Mouse (Mus musculus) kidney, postnatal 0 days (tissue): ENCODE results near the gene Ddx3y. TPM values are rescaled to one million over a fixed set of nuclear protein-coding genes. Genes with fewer than 3 reads are reported as not detected.

Experiments used
- ATAC-seq: fragments of 200-750 bp; cut with Nextera tagmentation; replicated peaks from 2 replicates; pipeline ENCODE4 v1.8.0; 2017; ENCODE audit warnings: low read depth, moderate number of reproducible peaks, moderate TSS enrichment, moderate library complexity; ENCODE audit not compliant: low FRiP score
- DNase-seq: peaks from one replicate; pipeline ENCODE4 v3.0.0-alpha.2; 2016; ENCODE audit warnings: low spot score
- H3K27ac ChIP-seq: fragments of 300-500 bp; sonication (generic); 2 replicates; pipeline ENCODE4 v1.5.1; 2014; ENCODE audit warnings: mild to moderate bottlenecking
- H3K27me3 ChIP-seq: fragments of 300-500 bp; sonication (generic); 2 replicates; pipeline ENCODE4 v1.6.1; 2014; ENCODE audit warnings: low read length, mixed read lengths; ENCODE audit not compliant: insufficient read depth
- H3K36me3 ChIP-seq: fragments of 300-500 bp; sonication (generic); 2 replicates; pipeline ENCODE4 v1.6.1; 2014; ENCODE audit warnings: low read length, mixed read lengths; ENCODE audit not compliant: insufficient read depth
- H3K4me1 ChIP-seq: fragments of 300-500 bp; sonication (generic); replicated peaks from 2 replicates; pipeline ENCODE4 v1.6.1; 2014; ENCODE audit warnings: antibody characterized with exemption, low read length, mixed read lengths; ENCODE audit not compliant: insufficient read depth
- H3K4me2 ChIP-seq: fragments of 300-500 bp; sonication (generic); 2 replicates; pipeline ENCODE4 v1.6.1; 2014; ENCODE audit warnings: mild to moderate bottlenecking, low read length, moderate library complexity, mixed read lengths
- H3K4me3 ChIP-seq: fragments of 300-500 bp; sonication (generic); replicated peaks from 2 replicates; pipeline ENCODE4 v1.5.1; 2014; ENCODE audit warnings: low read depth, low read length
- H3K9ac ChIP-seq: fragments of 300-500 bp; sonication (generic); 2 replicates; pipeline ENCODE4 v1.6.1; 2014; ENCODE audit warnings: low read depth, low read length
- H3K9me3 ChIP-seq: fragments of 300-500 bp; sonication (generic); replicated peaks from 2 replicates; pipeline ENCODE4 v1.6.1; 2016; ENCODE audit warnings: low read length, inconsistent platforms, mixed read lengths
- CTCF ChIP-seq: IDR thresholded peaks from 2 replicates; pipeline ENCODE4 v1.5.1; 2016; ENCODE audit warnings: antibody characterized with exemption, low read depth, mild to moderate bottlenecking, moderate library complexity
- WGBS: fragments of 180-500 bp; shearing (Covaris S2); extraction: QIAGEN DNeasy Blood & Tissue Kit; methylation state at CpG from one replicate; pipeline ENCODE4 v1.1.7; 2014; 5-methylcytosine and 5-hydroxymethylcytosine counted together
- polyA plus RNA-seq: library from polyadenylated mRNA; unstranded; fragments of >200 nt; fragmentation: Nextera tagmentation; extraction: Ambion mirVana; gene quantifications from 2 replicates; pipeline ENCODE4 v1.2.1, GENCODE M21; 2015

Ddx3y gene
- 33.7 and 36.9 TPM in 2 replicates for polyA plus RNA-seq

DNA sequence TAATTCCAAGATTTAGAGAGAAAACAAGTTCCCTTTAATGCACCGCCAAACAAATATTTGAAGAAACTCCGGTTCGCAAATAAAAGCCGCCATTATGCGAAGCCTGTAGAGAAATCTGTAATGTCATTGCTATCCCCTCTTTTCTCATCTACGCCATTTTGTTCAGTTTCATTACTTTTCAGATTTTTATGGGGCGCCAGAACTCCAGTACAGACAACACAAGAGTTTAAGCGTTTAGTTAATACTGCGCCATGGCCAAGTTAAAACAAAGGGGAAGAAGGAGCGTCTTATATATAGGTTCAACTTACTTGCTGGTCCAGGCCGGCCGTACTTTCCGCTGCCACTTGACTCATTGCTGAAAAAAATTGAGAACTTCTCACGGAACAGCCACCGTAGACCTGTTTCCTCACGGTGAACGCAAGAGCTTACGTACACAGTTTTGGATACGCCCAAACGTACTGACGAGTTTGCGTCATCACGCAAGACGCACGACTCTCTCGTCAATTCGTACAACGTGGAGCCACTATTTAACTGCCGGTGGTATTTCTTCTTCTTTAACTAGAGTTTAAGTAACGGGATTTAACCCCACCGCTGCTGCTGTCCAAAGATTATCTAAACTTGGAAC is at the start of gene Ddx3y:
Ddx3y (minus strand) TSS at position 459 of the 625 bp plus-strand sequence.
- WGBS: 4% methylated on average over 22 of the region's 31 CpGs
- DNase-seq (peak; percentile 82), ATAC-seq (peak; percentile 91)
- Histone ChIP-seq H3K27ac (peak within 1 kb of the TSS; percentile 79), H3K9ac (peak within 1 kb of the TSS; percentile 46; the same call in 1 of the 2 replicates), H3K36me3 (no peaks in the 10 kb centered on the region), H3K9me3 (no peaks in the 10 kb centered on the region), H3K27me3 (no peaks in the 10 kb centered on the region), H3K4me3 (peak within 1 kb of the TSS; percentile 38), H3K4me1 (no peaks in the 10 kb centered on the region), H3K4me2 (peak within 1 kb of the TSS; percentile 23; the same call in 1 of the 2 replicates)
- TF ChIP-seq CTCF: no peak

DNA sequence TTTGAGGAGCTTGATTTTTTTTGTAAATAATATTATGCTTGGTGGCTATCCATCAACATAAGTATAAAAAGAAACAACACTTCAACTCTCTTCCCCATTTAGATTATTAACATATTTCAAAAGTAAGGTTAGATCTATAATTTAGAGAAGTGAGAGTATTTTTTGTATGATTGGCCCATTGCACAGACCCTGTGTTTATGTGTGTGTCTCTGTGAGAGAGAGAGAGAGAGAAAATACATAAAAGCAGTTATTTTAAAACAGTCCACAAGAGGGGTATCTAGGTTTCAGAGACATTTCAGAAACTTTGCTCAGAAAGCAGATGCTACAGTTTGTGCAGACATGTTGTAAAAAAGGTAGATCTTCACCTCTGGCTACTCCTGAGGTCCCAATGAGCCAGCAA is 7.3 kb upstream of the Ddx3y start:
- ATAC-seq (no peak), DNase-seq (no peak)
- H3K9me3 ChIP-seq: no peaks in the 10 kb centered on the region
- no peak overlapping the region for H3K4me3 ChIP-seq
- no peaks in the 10 kb centered on the region for H3K4me1 ChIP-seq
- H3K36me3 ChIP-seq: no peaks in the 10 kb centered on the region
- no peak overlapping the region for H3K27ac ChIP-seq
- no peaks in the 10 kb centered on the region for H3K27me3 ChIP-seq
- no peak overlapping the region for H3K9ac ChIP-seq
- no peak overlapping the region for H3K4me2 ChIP-seq
- TF ChIP-seq CTCF: no peak

DNA sequence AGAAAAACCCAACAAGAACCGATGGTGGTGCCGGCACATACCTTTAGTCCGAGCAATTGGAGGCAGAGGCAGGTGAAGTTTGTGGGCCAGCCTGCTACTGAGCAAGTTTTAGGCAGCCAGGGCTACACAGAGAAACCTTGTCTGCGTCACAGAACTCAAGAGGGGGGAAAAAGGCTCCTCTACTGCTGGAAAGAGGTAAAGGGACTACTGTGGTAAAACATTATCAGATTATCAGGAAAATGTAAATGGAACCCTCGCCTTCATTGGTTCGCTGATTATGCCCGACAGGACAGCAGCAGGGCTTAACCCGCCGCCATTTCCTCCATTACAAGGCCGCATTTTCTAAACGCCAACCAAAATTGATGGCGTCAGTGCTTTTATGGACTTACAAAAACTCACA is 694 bp downstream of the Ddx3y start:
- no peaks in the 10 kb centered on the region for H3K4me1 ChIP-seq
- peak; percentile 36 for DNase-seq
- H3K4me2 ChIP-seq: peak overlapping the region; percentile 23; the same call in 1 of the 2 replicates
- H3K36me3 ChIP-seq: no peaks in the 10 kb centered on the region
- ATAC-seq: no peak
- peak overlapping the region; percentile 46; the same call in 1 of the 2 replicates for H3K9ac ChIP-seq
- WGBS: 13% methylated on average over 3 of the region's 12 CpGs
- no peaks in the 10 kb centered on the region for H3K9me3 ChIP-seq
- TF ChIP-seq CTCF: no peak
- peak overlapping the region; percentile 79 for H3K27ac ChIP-seq
- peak overlapping the region; percentile 38 for H3K4me3 ChIP-seq
- no peaks in the 10 kb centered on the region for H3K27me3 ChIP-seq

DNA sequence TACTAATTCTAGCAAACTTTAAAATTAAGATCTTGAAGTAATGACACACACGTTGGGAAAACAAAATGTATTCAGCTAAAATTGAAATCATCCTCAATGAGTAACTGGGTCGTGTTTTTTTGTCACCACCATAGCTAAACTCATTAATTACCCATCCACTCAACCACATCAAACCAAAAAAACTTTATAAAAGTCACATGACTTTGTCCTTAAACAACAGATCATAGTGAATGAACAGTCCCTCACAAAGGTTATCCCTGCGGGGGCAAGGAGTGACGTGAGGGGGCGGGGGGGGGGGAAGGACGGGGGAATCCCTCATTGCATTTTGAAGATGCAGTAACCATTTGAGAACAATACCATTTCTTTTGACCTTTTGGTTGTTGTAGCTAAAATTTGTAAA is 40.3 kb downstream of the Ddx3y start:
- Histone ChIP-seq H3K36me3 (no peaks in the 10 kb centered on the region), H3K9ac (no peak overlapping the region), H3K4me3 (no peak overlapping the region), H3K9me3 (no peaks in the 10 kb centered on the region), H3K27ac (no peak overlapping the region), H3K4me1 (no peaks in the 10 kb centered on the region), H3K4me2 (peak overlapping the region; percentile 23; the same call in 1 of the 2 replicates), H3K27me3 (no peaks in the 10 kb centered on the region)
- no peak for TF ChIP-seq CTCF
- DNase-seq: no peak
- ATAC-seq: no peak
- no CpG with 5 or more reads among the region's 6 CpGs for WGBS

DNA sequence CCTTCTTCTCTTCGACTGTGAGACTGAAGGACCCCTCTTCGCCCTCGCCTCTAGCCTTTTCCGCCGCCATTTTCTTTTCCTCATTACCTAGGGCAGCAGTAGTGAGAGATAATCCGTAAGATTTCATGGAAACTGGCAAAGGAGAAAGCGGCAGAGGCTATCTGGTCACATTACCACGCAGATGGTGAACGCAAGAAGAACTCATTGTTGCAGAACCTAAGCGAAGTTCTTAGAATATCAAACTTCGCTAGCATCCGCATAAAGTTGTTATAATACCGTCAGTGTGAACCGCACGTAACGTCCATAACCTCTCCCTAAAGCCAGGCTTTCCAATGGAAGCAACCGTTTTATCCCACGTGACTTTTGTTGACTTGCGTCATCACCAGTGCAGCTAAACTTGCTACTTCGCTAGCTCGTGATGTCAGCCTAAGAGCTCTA is 41.0 kb downstream of the Ddx3y start, which contains the start of gene Uty:
Uty (minus strand) TSS at position 334 of the 438 bp plus-strand sequence.
- peak within 1 kb of the TSS; percentile 37 for H3K4me3 ChIP-seq
- peak within 1 kb of the TSS; percentile 76 for H3K27ac ChIP-seq
- no peak for TF ChIP-seq CTCF
- peak; percentile 76 for ATAC-seq
- no peaks in the 10 kb centered on the region for H3K9me3 ChIP-seq
- WGBS: 0% methylated on average over 5 of the region's 21 CpGs
- H3K36me3 ChIP-seq: no peaks in the 10 kb centered on the region
- no peaks in the 10 kb centered on the region for H3K4me1 ChIP-seq
- H3K27me3 ChIP-seq: no peaks in the 10 kb centered on the region
- peak within 1 kb of the TSS; percentile 32 for H3K4me2 ChIP-seq
- peak within 1 kb of the TSS; percentile 49 for H3K9ac ChIP-seq
- DNase-seq: peak; percentile 85

DNA sequence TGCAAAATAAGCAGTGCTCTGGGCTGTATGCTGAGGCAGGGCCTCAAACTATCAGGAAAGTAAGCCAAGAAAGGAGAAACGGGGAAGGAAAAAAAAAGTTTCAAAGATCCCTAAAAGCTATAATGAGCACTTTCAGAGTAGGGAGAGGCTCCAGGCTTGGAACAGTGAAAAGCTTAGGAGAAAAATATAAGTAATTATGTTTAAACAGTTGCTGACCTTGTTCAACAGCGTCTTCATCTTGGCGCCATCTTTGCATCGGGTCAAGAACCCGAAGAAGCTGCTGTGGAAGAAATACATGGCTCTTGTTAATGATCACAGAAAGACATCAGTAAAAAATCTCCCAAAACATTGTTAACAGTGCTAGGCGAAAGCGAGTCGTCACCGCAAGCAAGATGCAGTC is 41.5 kb downstream of the Ddx3y start:
- no peaks in the 10 kb centered on the region for H3K36me3 ChIP-seq
- H3K4me1 ChIP-seq: no peaks in the 10 kb centered on the region
- H3K4me3 ChIP-seq: peak overlapping the region; percentile 37
- TF ChIP-seq CTCF: no peak
- H3K27me3 ChIP-seq: no peaks in the 10 kb centered on the region
- peak overlapping the region; percentile 32 for H3K4me2 ChIP-seq
- H3K9ac ChIP-seq: peak overlapping the region; percentile 49
- no peak for ATAC-seq
- peak overlapping the region; percentile 76 for H3K27ac ChIP-seq
- no peaks in the 10 kb centered on the region for H3K9me3 ChIP-seq
- peak; percentile 37 for DNase-seq
- 0% methylated on average over 4 of the region's 9 CpGs for WGBS
